Mouse (Mus musculus) CD8-positive naive resting alpha-beta T cell, adult 2 months (primary cell): Measurements from ENCODE around the gene Mri1.
A peak's percentile ranks its signal among the peaks of the same experiment; 100 is the strongest.

Source experiments
- DNase-seq, 2 experiments: peaks; one replicate each; pipeline ENCODE4 v3.0.0; 2022; ENCODE audit warnings: low read depth in 2 of 2, low spot score in 2 of 2

The Mri1 gene

GRCm38 (mm10) chr8:84236998-84237473, 20.1 kb downstream of the Mri1 start, which contains the start of gene Zswim4:
Zswim4 (minus strand) TSS chr8:84237055.
- peak; percentile 95 to 97 for DNase-seq

GRCm38 (mm10) chr8:84236410-84236997, 20.6 kb downstream of the Mri1 start:
- no peak for DNase-seq

DNA sequence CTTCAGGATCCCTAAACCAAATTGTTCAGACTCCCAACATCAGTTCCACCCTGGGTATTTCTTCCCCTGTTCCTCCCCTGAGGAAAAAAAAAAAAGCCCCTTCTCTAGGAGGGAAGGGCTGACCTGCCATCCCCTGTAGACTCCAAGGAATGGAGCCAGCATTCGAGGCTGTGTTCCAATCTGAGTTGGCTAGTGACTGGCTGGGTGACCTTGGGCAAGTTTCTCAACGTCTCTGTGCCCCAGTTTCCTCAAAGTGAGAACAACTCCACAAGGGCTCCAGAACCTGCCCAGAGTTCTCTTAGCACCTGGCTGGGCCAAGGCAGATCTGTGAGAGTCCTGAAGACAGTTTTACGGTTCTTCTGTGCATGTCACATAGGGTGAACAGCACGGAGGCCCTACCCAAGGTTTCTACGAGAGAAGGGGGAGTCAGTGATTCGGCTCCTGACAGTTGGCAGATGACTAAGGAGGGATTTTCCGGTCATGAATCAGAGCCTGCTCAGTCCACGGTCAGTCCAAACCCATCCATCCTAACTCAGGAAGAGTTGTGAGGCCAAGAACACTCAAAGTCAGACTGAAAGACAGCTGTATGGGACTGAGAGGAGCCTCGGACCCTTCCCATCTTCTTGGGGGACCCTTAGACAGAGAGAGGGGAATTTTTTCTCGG, 21.2 kb downstream of the Mri1 start:
- DNase-seq = no peak

DNA sequence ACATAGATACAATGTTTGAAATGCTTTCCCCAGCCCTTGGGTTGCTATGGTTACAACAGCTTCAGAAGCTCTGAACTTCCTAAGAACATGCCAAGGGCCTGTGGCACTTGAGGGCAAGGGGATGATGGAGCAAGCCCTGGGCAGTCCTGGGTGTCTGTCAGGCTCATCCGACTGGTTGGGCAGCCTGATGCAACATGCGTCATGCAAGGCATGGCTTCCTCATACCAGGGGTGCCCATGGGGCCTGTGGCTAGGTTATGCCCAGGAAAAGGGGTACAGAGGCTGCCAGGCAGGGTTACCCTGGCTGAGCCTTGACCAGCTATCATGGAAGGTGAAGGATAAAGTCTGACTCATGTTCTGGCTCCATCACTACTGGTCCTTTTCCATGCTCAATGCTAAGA, 24.1 kb downstream of the Mri1 start:
- DNase-seq = no peak

DNA sequence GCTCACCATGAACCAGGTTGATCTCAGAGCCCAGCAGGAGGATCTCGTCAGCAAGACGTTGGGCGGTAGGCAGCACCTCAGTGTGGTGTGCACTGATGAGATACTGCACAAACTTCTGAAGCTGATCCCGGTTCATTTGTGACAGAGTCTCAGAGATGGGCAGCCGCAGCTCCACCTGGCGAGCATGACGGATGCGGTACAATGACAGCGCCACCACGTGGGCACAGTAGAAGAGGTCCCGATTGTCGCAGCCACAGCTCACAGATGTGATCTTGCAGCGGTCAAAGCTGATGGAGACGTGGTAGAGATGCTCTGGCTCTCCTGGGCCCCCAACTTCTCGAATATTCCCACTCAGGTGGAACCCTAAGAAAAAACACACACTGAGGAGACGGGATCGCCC, 26.4 kb downstream of the Mri1 start:
- no peak for DNase-seq

GRCm38 (mm10) chr8:84223322-84224029, 33.6 kb downstream of the Mri1 start:
- no peak for DNase-seq

DNA sequence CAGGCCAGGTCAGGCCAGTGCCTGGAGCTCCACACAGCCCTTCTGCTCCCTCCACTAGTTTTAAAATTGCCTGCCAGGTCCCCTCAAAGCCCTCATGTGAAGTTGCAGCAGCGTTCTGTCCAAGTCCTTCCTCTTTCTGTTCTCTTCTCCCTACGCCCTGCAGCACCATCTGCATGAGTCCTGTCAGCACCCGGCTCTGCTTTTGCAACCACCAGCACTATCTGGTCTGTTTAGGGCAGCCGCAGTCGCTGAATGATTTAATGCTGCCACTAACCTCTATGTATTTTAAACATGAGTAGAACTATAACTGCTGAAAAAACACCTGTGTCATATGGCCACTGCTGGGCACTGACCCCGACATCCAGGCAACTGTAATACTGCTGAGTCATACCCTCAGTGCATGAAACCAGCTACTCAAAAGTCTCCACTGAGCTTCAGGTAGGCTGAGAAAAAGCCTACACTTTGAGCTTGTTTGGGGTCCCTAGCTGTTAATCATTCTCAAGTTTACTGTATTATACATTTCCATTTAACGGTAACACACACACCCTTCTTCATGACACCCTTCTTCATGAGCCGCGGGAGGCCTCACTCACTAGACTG, 34.5 kb downstream of the Mri1 start:
- no peak for DNase-seq

DNA sequence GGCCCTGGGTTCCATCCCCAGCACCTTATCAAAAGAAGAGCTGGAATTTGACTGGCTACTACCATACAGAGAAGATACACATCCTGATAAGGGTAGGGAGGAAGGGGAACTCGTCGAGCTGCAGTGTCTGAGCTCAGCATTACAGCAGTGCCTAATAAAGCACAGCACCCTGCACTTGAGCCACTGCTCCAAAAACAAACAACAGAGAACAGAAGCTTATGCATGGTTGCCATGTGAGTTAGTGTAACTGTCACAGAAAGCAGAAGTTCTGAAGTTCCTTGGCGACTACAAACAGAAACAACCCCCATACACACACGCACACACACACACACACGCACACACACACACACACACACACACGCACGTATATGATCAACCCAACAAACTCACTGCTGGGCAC, 37.0 kb downstream of the Mri1 start:
- no peak for DNase-seq

DNA sequence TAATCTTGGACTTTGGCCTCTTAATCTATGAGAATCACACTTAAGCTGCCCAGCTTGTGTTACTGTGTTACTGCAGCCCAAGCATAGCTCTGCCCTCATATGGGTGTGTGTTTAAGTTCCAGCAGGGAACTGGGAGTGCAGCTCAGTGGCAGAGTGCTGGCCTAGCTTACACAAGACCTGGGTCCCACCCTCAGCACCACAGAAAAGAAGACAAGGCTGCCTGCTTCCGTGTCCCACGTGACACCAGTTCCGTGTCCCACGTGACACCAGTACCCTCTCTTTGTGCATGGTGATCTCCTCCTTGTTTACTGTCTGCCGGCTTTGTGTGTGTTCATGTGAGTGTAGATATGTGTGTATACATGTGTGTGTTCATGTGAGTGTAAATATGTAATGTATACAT, 39.0 kb downstream of the Mri1 start:
- no peak for DNase-seq

GRCm38 (mm10) chr8:84217206-84217605, 39.9 kb downstream of the Mri1 start:
- no peak for DNase-seq

DNA sequence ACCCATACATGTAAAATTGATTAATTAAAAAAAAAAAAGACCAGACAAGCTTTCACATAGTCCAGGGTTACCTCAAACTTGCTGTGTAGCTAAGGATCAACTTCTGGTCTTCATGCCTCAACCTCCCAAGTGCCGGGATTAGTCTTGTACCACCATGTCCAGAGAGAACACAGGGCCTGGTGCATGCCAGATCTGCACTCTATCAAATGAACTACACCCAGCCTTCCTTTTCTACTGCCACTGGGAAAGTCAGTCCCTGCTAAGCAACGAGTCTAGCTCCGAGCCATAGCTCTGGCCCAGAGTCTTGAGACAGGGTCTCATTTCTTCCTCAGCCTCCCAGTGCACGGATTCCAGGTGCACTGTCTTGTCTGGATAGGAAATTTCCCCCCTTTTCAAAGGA, 43.8 kb downstream of the Mri1 start:
- no peak for DNase-seq

- no peak for DNase-seq
Measured at GRCm38 (mm10) chr8:84211881-84212563, 45.1 kb downstream of the Mri1 start.

GRCm38 (mm10) chr8:84211202-84211601, 45.9 kb downstream of the Mri1 start:
- no peak for DNase-seq

DNA sequence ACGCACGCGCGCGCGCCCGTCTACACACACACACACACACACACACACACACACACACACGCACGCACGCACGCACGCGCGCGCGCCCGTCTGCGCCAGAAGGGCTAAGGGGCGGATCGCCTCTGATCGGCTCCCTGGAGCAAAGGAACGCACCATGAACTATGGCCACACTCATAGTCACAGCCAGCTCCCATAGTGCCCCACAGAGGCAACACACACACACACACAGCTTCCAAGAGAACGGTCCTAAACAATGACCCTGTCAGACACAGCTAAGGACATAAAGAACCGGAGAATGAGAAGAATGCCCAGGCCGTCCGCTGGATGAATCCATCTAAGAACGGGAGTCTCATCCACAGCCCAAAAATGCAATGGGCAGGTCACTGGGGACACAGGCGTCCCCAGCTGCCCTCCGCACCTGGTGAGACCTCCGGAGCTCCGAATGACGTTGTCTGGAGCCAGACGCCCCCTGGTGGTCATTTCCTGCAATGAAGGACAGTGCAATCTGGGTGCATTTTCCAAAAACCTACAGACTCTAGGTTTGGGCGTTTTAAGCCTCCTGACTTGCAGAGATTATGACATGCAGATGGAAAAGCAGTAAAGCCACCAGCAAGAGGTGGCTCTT, 46.8 kb downstream of the Mri1 start:
- peak; percentile 86 to 87 for DNase-seq

DNA sequence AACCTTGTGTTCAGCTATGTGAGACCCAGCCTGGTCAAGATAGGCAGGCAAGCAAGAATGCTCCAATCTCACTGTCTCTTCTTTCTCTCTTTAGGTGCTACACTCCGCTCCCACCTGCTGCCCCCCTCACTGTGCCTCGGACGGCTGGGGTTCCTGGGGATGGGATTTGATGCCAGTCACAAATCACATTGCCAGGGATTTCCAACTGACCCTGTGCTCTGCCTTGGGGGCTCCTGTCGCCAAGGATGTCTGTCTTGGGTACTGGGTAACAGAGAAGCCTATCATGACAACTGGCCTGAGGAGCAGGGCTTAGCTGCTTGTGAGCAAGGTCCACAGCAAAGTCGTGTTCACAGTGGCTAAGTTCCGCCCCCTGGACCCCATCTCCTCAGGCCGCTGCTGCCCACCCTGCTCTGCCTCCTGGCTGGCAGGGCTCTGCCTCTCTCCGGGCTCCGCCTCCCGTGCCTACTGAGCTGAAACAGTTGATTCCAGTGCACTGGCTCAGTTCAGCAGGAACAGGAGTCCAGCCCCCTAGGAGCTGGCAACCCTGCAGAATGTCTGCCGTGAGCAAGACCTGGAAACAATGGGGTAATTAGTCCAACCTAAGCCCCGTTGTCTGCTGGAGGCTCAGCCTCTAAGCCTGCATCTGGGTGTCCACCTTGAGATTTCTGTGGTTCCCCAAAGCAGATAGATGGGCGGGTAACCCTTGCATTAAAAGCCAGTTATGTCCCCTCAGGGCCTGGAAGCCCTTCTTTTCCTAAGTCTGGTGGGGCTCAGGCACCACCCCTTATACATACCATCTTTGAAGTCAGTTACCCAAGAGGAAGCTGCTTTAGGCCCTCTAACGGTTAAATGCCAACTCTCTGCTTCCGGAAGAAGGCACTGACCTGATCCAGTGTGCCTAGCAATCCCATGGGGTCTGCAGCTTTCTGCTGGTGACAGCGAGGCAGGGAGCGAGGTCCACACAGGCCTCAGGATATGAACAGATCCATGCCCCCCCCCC, 48.4 kb downstream of the Mri1 start:
- no peak for DNase-seq

DNA sequence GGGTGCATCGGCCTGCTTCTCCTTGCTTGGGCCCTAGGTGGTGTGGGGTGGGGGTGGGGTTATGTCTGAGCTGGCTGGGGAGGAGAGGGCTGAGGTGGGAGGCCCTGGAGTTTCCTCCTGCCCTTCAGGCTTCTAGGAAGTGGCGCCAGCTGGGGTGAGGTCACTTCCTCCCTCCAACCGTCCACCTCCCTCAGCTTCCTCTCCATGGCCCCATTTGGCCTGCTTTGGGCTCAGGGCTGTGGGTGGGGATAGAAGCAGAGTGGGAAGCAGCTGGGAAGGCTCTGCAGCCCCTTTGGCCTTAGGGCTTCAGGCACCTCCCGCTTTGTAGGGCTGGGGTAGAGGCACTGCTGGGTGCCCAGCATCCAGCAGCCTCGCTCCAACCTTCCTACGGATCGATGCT, 49.3 kb downstream of the Mri1 start:
- no peak for DNase-seq

- DNase-seq = no peak
Measured at GRCm38 (mm10) chr8:84206666-84207065, 50.5 kb downstream of the Mri1 start.

GRCm38 (mm10) chr8:84205073-84205472, 52.1 kb downstream of the Mri1 start:
- no peak for DNase-seq

DNA sequence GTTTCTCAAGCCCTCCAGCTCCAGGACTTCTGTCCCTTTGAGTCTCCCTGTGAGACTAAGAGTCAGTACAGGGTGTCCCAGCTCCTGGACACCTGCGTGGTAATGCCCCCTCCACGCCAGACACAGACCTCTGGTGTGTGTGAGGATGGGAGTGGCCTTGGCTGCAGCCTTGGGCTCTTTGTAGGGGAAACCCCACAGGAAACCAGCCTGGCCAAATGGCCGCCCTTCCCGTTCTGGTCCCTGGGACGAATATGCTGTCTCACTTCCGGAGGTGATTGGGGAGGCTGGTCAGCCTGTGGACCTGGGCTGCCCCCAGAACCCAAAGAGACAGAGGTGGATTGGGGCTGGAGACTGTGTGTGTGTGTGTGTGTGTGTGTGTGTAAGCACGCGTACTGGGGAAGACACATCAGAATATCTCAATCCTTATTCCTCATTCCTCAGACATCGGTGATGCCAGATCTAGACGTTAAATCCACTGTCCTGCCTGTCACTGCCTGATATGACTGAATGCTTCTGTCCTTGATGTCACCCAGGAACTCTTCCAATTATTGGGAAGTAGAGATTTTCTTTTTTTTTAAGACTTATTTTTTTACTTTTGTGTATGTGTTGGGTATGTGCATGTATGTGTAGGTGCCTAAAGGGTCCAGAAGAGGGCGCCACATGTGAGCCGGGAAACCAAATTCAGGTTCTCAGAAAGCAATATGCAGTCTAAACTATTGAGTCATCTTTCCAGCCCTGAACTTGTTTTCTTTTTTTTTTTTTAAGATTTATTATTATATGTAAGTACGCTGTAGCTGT, 53.0 kb downstream of the Mri1 start:
- peak in 1 of 2 experiments; percentile 48 for DNase-seq
